ENCODE assay signal across 10 mouse cellular contexts in the genomic region with DNA sequence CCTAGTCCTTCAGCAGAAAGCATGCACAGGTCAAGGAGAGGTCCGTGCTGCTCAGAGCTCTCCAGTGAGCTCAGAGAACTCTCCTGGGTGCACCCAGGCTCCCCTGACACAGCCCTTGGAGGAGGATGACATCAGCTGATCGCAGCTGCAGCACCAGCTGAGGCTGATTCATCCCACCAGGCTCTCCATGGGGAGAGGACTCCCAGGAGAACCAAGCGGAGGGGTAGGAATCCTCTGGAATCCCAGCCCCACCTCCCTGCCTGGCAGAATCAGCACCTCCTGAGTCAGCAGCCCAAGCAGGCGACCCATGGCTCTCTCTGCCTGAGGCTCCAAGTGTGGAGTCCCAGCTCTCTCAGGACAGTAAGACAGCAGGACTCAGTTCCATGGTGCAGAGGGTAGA. TPM values are rescaled to one million over a fixed set of nuclear protein-coding genes. Genes with fewer than 3 reads are reported as not detected.
DNase-seq lines count a peak whose midpoint lies in the region; ATAC-seq and TF ChIP-seq lines count a peak whose summit lies in the region.
"Had no signal": no experiment of that assay in that cellular context is flagged by ENCODE, and none has a peak within 500 bp of the region (broad histone marks: within the 10 kb centered on the region; RNA-seq: fewer than 3 reads in every experiment).

No protein-coding gene starts in this region.

- peak overlapping the region; percentile 9 for H3K27ac ChIP-seq in forebrain, embryonic 10.5 days
- H3K27ac ChIP-seq in forebrain, embryonic 14.5 days (ENCODE audit: low read depth, low read length) = no peak overlapping the region
- no peak overlapping the region for H3K27ac ChIP-seq in lung, postnatal 0 days (ENCODE audit: low read length)
- H3K27ac ChIP-seq: heart, adult 2 months; liver, embryonic 13.5 days had no signal

- DNase-seq in forebrain, embryonic 10.5 days (ENCODE audit: extremely low spot score, low spot score) = no peak
- no peak for DNase-seq in forebrain, embryonic 14.5 days (ENCODE audit: low spot score)
- peak; percentile 18 for DNase-seq in lung, postnatal 0 days (ENCODE audit: low spot score)
- DNase-seq in lung, postnatal 25 days (ENCODE audit: low spot score) = no peak
- peak; percentile 30 for DNase-seq in gastrocnemius, postnatal 14 days
- DNase-seq in c-Kit-positive CD71-positive TER-119-positive erythroid progenitor cells, embryonic 14.5 days (ENCODE audit: low spot score) = no peak
- DNase-seq in embryo, embryonic 9.5 days (ENCODE audit: extremely low spot score) = no peak
- DNase-seq: liver, embryonic 13.5 days had no signal

- no peak for TF ChIP-seq EP300 in lung, postnatal 0 days (IDR thresholded peaks at IDR 0.05)

- peaks cover 23% of the 10 kb centered on the region for H3K79me2 ChIP-seq in myocyte (ENCODE audit: control insufficient read depth, insufficient read depth)

- H3ac ChIP-seq in myocyte (ENCODE audit: control insufficient read depth, insufficient read length) = no peak overlapping the region

- H3K27me3 ChIP-seq in forebrain, embryonic 10.5 days (ENCODE audit: poor library complexity, severe bottlenecking) = no peaks in the 10 kb centered on the region
- no peaks in the 10 kb centered on the region for H3K27me3 ChIP-seq in forebrain, embryonic 14.5 days (replicated peaks; ENCODE audit: control insufficient read depth, insufficient read depth, low read length)
- no peaks in the 10 kb centered on the region for H3K27me3 ChIP-seq in lung, postnatal 0 days (replicated peaks; ENCODE audit: insufficient read depth, low read length)
- H3K27me3 ChIP-seq in myocyte (ENCODE audit: control insufficient read depth, insufficient read depth, insufficient read length) = no peaks in the 10 kb centered on the region
- H3K27me3 ChIP-seq: liver, embryonic 13.5 days had no signal

- 37% methylated on average over 4 of the region's 4 CpGs for WGBS in forebrain, embryonic 10.5 days
- 46% methylated on average over 4 of the region's 4 CpGs for WGBS in forebrain, embryonic 14.5 days
- 25% methylated on average over 4 of the region's 4 CpGs for WGBS in lung, postnatal 0 days

- TF ChIP-seq POLR2A in myocyte (IDR thresholded peaks at IDR 0.05; ENCODE audit: insufficient read length, low read depth) = no peak

- no peak overlapping the region for H3K9ac ChIP-seq in forebrain, embryonic 14.5 days (ENCODE audit: low read length)
- no peak overlapping the region for H3K9ac ChIP-seq in lung, postnatal 0 days (replicated peaks; ENCODE audit: low read depth)
- H3K9ac ChIP-seq: liver, embryonic 13.5 days had no signal

- no peak for ATAC-seq in forebrain, embryonic 14.5 days
- peak; percentile 54 for ATAC-seq in lung, postnatal 0 days

- peaks cover 9% of the 10 kb centered on the region; the same call in 1 of the 2 replicates for H3K36me3 ChIP-seq in forebrain, embryonic 10.5 days (replicated peaks)
- H3K36me3 ChIP-seq in forebrain, embryonic 14.5 days (ENCODE audit: control insufficient read depth, insufficient read depth, low read length) = no peaks in the 10 kb centered on the region
- H3K36me3 ChIP-seq in lung, postnatal 0 days (ENCODE audit: insufficient read depth, low read length) = no peaks in the 10 kb centered on the region
- H3K36me3 ChIP-seq in myocyte (ENCODE audit: control insufficient read depth, insufficient read depth) = no peaks in the 10 kb centered on the region
- H3K36me3 ChIP-seq: liver, embryonic 13.5 days had no signal

- no peak overlapping the region for H3K4me3 ChIP-seq in forebrain, embryonic 10.5 days
- H3K4me3 ChIP-seq in forebrain, embryonic 14.5 days (ENCODE audit: low read depth, low read length) = no peak overlapping the region
- no peak overlapping the region for H3K4me3 ChIP-seq in lung, postnatal 0 days (ENCODE audit: low read depth, low read length)
- no peak overlapping the region for H3K4me3 ChIP-seq in myocyte
- H3K4me3 ChIP-seq: heart, adult 2 months; liver, embryonic 13.5 days had no signal

- no peak overlapping the region for H3K4me2 ChIP-seq in forebrain, embryonic 14.5 days (ENCODE audit: low read length)
- H3K4me2 ChIP-seq in lung, postnatal 0 days (replicated peaks; ENCODE audit: low read depth, low read length) = no peak overlapping the region
- H3K4me2 ChIP-seq in myocyte (ENCODE audit: low read depth) = peak overlapping the region; percentile 63
- H3K4me2 ChIP-seq: liver, embryonic 13.5 days had no signal

- H3K9me3 ChIP-seq in forebrain, embryonic 10.5 days = no peaks in the 10 kb centered on the region
- H3K9me3 ChIP-seq in forebrain, embryonic 14.5 days (replicated peaks; ENCODE audit: control insufficient read depth, low read length) = no peaks in the 10 kb centered on the region
- no peaks in the 10 kb centered on the region for H3K9me3 ChIP-seq in lung, postnatal 0 days (ENCODE audit: low read length)
- H3K9me3 ChIP-seq: liver, embryonic 13.5 days had no signal

- peaks cover 47% of the 10 kb centered on the region for H3K4me1 ChIP-seq in forebrain, embryonic 10.5 days
- H3K4me1 ChIP-seq in forebrain, embryonic 14.5 days (ENCODE audit: control insufficient read depth, insufficient read depth, low read length) = peaks cover 10% of the 10 kb centered on the region
- no peaks in the 10 kb centered on the region for H3K4me1 ChIP-seq in lung, postnatal 0 days (ENCODE audit: insufficient read depth, low read depth, low read length)

- intact Hi-C loops in gastrocnemius, postnatal 14 days (cut with DNase I; ENCODE audit: low total_unique reads) = no loop called here

- TF ChIP-seq CTCF in lung, postnatal 0 days (IDR thresholded peaks at IDR 0.05) = no peak

TF ChIP-seq in myocyte, 11 proteins besides CTCF, POLR2A, EP300 and RAD21:
- peak; percentile 94 to 99 (median 96) for TF ChIP-seq MYOG (IDR thresholded peaks at IDR 0.05; ENCODE audit: control insufficient read depth in 1 of 3, insufficient read depth in 1 of 3, insufficient read length in 2 of 3, low read depth in 2 of 3)
- peak; percentile 95 to 98 (median 98) for TF ChIP-seq MYOD1 (IDR thresholded peaks at IDR 0.05; ENCODE audit: control insufficient read depth in 1 of 3, insufficient read length in 2 of 3, low read depth in 2 of 3)
- no peak for TF ChIP-seq SRF (IDR thresholded peaks at IDR 0.05; ENCODE audit: control insufficient read depth, insufficient read length, low read depth)
- peak; percentile 57; the same call in 1 of the 2 replicates for TF ChIP-seq CEBPB (IDR thresholded peaks at IDR 0.05; ENCODE audit: insufficient read depth, poor library complexity, severe bottlenecking)
- peak; percentile 96 for TF ChIP-seq TCF3 (IDR thresholded peaks at IDR 0.05; ENCODE audit: insufficient read length, low read depth)
- TF ChIP-seq TCF12 (IDR thresholded peaks at IDR 0.05; ENCODE audit: insufficient read depth, poor library complexity, severe bottlenecking) = peak; percentile 97
- TF ChIP-seq MAX (IDR thresholded peaks at IDR 0.05; ENCODE audit: low read depth) = no peak
- peak; percentile 47 for TF ChIP-seq USF1 (IDR thresholded peaks at IDR 0.05; ENCODE audit: low read depth)
- no peak for TF ChIP-seq REST (IDR thresholded peaks at IDR 0.05; ENCODE audit: insufficient read depth, insufficient read length)
- TF ChIP-seq E2F4 (IDR thresholded peaks at IDR 0.05; ENCODE audit: insufficient read depth) = no peak
- TF ChIP-seq POLR2AphosphoS2 (IDR thresholded peaks at IDR 0.05; ENCODE audit: insufficient read length, low read depth) = no peak
TF ChIP-seq in myocyte: peak in this region for 6.

RNA-seq across cellular contexts. Expression of gene 5031439G07Rik, which starts 12.6 kb away (rescaled TPM):
- polyA plus RNA-seq in forebrain, embryonic 10.5 days (2016; fragmentation: Nextera tagmentation; extraction: Ambion mirVana) = 9.6 and 9.8 TPM in 2 replicates
- 14.1 and 16.1 TPM in 2 replicates for polyA plus RNA-seq in forebrain, embryonic 14.5 days (2014; fragmentation: Nextera tagmentation; extraction: Ambion mirVana)
- polyA plus RNA-seq in lung, postnatal 0 days (2015; fragmentation: Nextera tagmentation; extraction: Ambion mirVana) = 4.3 and 4.6 TPM in 2 replicates
- total RNA-seq in gastrocnemius, postnatal 14 days (2021) = 10 to 100 TPM; 26.4 to 35.9 TPM
- 44.0 TPM for polyA plus RNA-seq in myocyte (2012; fragmentation: generic; extraction: Trizol)

RNA-seq across cellular contexts. Expression of gene Upk3a, which starts 41.2 kb away (rescaled TPM):
- not detected in 2 replicates for polyA plus RNA-seq in forebrain, embryonic 10.5 days (2016; fragmentation: Nextera tagmentation; extraction: Ambion mirVana)
- 1.1 and 1.3 TPM in 2 replicates for polyA plus RNA-seq in forebrain, embryonic 14.5 days (2014; fragmentation: Nextera tagmentation; extraction: Ambion mirVana)
- polyA plus RNA-seq in lung, postnatal 0 days (2015; fragmentation: Nextera tagmentation; extraction: Ambion mirVana) = 33.6 and 41.0 TPM in 2 replicates
- not detected for total RNA-seq in gastrocnemius, postnatal 14 days (2021)
- not detected for polyA plus RNA-seq in myocyte (2012; fragmentation: generic; extraction: Trizol)
- total RNA-seq: heart, adult 2 months had no signal
- polyA plus RNA-seq: liver, embryonic 13.5 days had no signal

RNA-seq across cellular contexts. Expression of gene Nup50, which starts 52.5 kb away (rescaled TPM):
- 75.8 and 77.5 TPM in 2 replicates for polyA plus RNA-seq in forebrain, embryonic 10.5 days (2016; fragmentation: Nextera tagmentation; extraction: Ambion mirVana)
- polyA plus RNA-seq in forebrain, embryonic 14.5 days (2014; fragmentation: Nextera tagmentation; extraction: Ambion mirVana) = 28.3 and 33.3 TPM in 2 replicates
- polyA plus RNA-seq in lung, postnatal 0 days (2015; fragmentation: Nextera tagmentation; extraction: Ambion mirVana) = 12.1 and 13.9 TPM in 2 replicates
- total RNA-seq in gastrocnemius, postnatal 14 days (2021) = 10 to 100 TPM; 14.3 to 14.4 TPM
- polyA plus RNA-seq in myocyte (2012; fragmentation: generic; extraction: Trizol) = 31.0 TPM

RNA-seq across cellular contexts. Expression of gene Fam118a, which starts 53.0 kb away (rescaled TPM):
- 31.0 and 31.1 TPM in 2 replicates for polyA plus RNA-seq in forebrain, embryonic 10.5 days (2016; fragmentation: Nextera tagmentation; extraction: Ambion mirVana)
- 29.2 and 29.4 TPM in 2 replicates for polyA plus RNA-seq in forebrain, embryonic 14.5 days (2014; fragmentation: Nextera tagmentation; extraction: Ambion mirVana)
- polyA plus RNA-seq in lung, postnatal 0 days (2015; fragmentation: Nextera tagmentation; extraction: Ambion mirVana) = 18.2 and 18.9 TPM in 2 replicates
- 1 to 10 TPM; 5.1 to 5.3 TPM for total RNA-seq in gastrocnemius, postnatal 14 days (2021)
- 16.0 TPM for polyA plus RNA-seq in myocyte (2012; fragmentation: generic; extraction: Trizol)

RNA-seq across cellular contexts. Expression of gene Gm29666, which starts 55.9 kb away (rescaled TPM):
- 1.1 and 1.3 TPM in 2 replicates for polyA plus RNA-seq in forebrain, embryonic 10.5 days (2016; fragmentation: Nextera tagmentation; extraction: Ambion mirVana)
- polyA plus RNA-seq in forebrain, embryonic 14.5 days (2014; fragmentation: Nextera tagmentation; extraction: Ambion mirVana) = 0.30 and 0.40 TPM in 2 replicates
- 0.10 and 0.12 TPM in 2 replicates for polyA plus RNA-seq in lung, postnatal 0 days (2015; fragmentation: Nextera tagmentation; extraction: Ambion mirVana)
- total RNA-seq in gastrocnemius, postnatal 14 days (2021) = under 1 TPM; 0.09 to 0.14 TPM
- 0.10 TPM for polyA plus RNA-seq in myocyte (2012; fragmentation: generic; extraction: Trizol)

Comparison
In these comparisons a context has a peak if more than half of its experiments do, and no peak if none do; other contexts are left out.
1. DNase-seq: peak in lung, postnatal 0 days (single experiment) and gastrocnemius, postnatal 14 days (single experiment); none in forebrain, embryonic 10.5 days (single experiment), forebrain, embryonic 14.5 days (single experiment), lung, postnatal 25 days (single experiment), c-Kit-positive CD71-positive TER-119-positive erythroid progenitor cells, embryonic 14.5 days (single experiment) and embryo, embryonic 9.5 days (single experiment).
2. RNA of gene Upk3a, which starts 41.2 kb away (polyA plus RNA-seq): 33.6 to 41.0 TPM in lung, postnatal 0 days; 1.1 to 1.3 TPM in forebrain, embryonic 14.5 days, not detected in forebrain, embryonic 10.5 days and not detected in myocyte (single experiment); every median in the first group is over 10 times any median in the second.